Mouse (Mus musculus): Measurements from ENCODE around the gene Slc13a2. TPM values are rescaled to one million over a fixed set of nuclear protein-coding genes. Genes with fewer than 3 reads are reported as not detected.

The Slc13a2 gene
- total RNA-seq, 2 experiments from 2014 or later = 0.68 TPM; not detected in 1

DNA sequence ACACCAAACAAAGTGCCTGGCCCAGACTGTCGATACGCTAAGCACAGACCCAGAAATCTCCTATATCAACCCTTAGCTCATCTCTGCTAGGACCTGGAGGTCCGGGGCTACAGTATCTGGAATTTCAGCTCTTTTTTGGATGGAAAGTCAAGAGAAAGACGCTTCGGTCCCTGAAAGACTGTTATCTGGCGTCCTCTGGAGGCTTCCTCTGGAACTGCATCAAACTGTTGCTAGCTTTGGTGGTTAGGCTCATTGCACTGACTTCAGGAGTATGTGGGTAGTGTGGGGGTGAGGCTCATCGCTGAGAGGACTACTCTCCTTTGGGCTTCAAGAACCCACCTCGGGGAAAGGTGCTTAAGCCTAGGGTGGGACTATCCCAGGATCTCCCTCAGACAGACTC is 22.3 kb downstream of the Slc13a2 start:
- ATAC-seq (replicated peaks; ENCODE audit: low FRiP score, poor library complexity, severe bottlenecking) = peak; percentile 21; the same call in 1 of the 2 replicates

DNA sequence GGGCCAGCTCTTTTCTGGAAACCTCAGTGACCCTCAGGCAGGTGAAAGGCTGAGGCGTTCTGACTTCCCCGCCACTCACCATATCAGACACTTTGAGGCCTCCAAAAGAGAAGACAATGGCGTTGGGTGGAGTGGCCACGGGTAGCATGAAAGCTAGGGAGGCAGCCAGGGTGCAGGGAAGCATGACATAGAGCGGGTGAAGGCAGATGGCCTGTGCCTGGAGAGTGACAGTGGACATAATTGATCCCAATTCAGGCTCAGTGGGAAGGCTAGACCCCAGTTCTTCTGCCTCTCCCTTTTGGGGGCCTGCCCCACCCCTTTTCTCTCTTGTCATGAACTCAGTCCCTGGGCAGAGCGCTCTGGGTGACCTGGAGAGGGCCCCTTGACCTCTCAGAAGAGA is 23.8 kb downstream of the Slc13a2 start:
- ATAC-seq (replicated peaks; ENCODE audit: low FRiP score, poor library complexity, severe bottlenecking) = no peak

DNA sequence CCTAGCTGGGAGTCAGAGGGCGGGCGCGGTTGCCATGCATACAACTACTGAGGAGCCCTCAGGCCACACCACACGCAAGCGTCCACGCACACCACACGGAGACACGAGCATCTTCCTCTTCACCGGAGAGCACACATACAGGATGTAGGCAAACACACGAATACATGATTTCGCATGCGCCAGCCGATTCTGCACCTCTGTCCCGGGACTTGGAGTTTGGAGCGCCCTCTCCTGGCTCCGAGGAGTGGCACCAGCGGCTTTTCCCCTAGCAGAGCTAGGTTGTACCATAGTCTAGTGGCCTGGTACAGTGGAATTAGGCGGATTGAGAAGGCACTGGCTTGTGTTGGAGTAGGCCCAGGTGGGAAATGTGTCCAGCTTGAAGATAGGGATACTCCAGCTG is 24.6 kb downstream of the Slc13a2 start:
- ATAC-seq (replicated peaks; ENCODE audit: low FRiP score, poor library complexity, severe bottlenecking) = no peak

DNA sequence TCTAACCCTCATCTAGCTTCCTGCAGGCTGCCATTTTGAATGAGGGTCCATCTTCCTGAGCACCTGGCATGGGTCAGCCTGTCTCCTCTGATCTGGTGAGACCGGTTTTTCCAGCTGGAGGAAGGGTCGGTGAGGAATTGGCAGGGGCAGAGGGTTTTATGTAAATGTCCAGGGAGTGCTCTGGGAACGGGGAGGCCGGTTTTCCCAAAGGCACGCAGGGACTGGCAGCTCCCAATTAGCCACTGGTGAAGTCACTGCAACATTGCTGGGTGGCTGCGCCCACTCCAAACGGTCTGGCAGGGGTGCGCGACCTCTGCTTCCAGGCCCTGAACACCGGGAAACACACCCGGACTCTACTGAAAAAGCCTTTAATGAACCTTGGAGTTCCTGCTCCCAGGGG is 25.1 kb downstream of the Slc13a2 start:
- ATAC-seq (replicated peaks; ENCODE audit: low FRiP score, poor library complexity, severe bottlenecking) = no peak

DNA sequence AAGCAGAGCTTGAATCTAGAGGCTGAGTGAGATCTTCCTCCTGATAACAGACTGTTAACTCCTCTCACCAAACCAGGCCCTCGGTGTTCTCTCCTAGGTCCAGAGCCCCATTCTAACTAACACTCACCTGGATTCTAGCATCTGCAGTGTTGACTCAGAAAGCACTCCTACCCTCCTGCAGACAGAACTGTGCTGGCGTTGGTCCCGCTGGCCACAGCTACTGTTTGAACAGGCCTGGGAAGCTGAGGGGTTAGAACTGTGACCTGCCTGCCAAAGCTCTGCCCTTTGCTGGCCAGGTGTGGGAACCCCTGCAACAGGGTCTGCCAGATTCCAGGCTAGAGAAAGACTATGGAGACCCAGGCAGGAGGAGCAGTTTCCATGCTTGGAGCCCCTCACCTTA is 29.3 kb downstream of the Slc13a2 start:
- no peak for ATAC-seq (replicated peaks; ENCODE audit: low FRiP score, poor library complexity, severe bottlenecking)

DNA sequence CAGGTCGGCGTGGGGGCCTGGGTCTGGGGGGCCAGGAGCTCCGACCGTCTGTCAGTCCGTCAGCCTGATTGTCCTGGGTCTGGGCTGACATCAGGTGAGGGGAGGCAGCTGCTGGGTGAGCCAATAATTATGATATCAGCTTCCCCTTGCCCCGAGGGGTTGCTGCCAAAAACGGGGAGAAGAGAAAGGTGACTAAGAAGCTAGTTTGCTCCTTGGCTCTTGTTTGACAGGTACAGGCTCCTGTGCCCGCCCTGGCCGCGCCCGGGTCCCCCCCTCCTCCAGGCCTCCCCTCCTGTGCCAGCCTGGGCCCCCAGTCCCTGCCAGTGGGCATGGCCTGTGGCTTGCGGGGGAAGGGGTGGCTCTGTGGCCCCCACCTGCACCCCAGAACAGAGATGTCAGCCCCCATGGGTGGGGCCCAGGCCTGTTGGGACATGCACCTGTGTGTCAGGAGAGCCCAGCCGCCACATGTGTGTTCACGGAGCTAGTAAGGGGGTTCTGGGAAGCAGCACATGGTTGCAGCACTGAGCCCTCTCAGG is 35.4 kb downstream of the Slc13a2 start, which contains the start of gene Foxn1:
Foxn1 (minus strand) TSS at position 51 of the 536 bp plus-strand sequence.
- ATAC-seq (replicated peaks; ENCODE audit: low FRiP score, poor library complexity, severe bottlenecking) = no peak

DNA sequence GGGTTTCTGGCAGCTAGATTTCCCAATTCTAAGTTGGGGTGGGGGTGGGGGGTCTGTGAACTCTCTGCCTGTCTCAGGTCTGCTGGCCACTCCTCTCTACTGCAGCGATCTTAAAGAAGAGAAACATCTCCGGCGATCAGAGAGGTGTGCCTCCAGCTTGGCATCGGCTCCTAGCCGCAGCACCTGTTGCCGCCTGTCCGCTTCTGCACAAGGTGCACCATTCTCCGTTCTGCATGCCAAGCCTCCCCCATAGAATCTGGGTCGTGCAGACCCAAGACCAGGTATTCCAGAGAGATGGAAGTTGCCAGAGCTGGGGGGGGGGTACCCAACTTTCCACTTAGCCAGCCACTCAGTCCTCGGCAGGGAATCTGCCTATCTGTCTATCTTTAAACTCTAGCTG is 36.2 kb downstream of the Slc13a2 start:
- no peak for ATAC-seq (replicated peaks; ENCODE audit: low FRiP score, poor library complexity, severe bottlenecking)

DNA sequence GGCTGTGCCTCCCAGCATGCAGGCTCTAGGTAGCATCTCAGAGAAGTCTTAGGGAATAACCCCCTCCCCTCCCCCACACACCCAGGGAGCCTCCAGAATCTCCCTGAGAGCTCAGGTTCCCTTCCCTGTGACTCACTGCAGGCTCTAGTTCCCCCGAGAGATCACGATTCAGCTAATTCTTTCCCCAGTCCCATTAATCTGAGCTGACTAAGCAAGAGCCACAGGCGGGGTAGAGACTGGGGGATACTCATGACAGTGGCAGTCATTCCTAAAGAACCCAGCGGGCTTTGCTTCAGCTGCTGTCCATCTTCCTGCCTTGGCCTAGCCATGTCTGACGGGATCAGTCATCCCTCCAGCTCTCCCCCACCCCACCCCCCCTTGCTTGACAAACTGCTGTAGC is 39.3 kb downstream of the Slc13a2 start:
- ATAC-seq (replicated peaks; ENCODE audit: low FRiP score, poor library complexity, severe bottlenecking) = no peak

DNA sequence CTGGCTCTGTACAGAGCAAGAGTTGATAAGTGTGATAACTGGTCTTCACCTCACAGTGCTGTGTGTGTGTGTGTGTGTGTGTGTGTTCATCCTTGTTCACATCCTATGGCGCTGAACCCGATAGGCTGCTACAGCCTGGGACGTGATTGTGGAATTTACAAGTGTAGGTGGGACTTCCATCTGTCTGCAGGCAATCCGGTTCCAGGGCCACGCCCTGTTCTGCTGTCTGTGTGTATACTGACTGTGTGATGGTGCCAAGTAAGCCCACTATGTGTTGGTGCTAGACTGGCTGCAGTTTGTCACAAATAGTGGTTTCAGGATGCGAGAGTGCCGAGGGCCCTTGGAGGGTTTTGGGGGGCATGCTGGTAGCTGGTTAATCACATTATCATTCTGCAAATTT is 39.7 kb downstream of the Slc13a2 start:
- ATAC-seq (replicated peaks; ENCODE audit: low FRiP score, poor library complexity, severe bottlenecking) = no peak

DNA sequence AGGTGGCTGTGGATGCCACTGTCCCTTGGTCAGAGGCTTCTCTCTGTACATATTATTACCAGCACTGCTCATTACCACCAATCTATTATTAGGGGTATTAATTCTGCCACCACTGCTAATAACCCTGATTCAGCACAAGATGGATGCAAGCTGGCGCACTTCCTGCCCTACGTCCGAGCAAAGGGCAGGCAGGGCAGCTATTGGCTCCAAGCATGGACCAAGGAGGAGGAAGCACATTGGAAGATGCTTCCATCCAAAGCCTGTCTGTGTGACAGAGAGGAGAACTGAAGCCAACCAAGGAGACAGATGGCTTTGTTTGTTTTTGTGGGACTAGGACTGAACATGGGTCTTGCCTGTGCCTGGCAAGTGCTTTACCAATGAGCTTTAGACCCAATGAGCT is 41.0 kb downstream of the Slc13a2 start:
- no peak for ATAC-seq (replicated peaks; ENCODE audit: low FRiP score, poor library complexity, severe bottlenecking)

DNA sequence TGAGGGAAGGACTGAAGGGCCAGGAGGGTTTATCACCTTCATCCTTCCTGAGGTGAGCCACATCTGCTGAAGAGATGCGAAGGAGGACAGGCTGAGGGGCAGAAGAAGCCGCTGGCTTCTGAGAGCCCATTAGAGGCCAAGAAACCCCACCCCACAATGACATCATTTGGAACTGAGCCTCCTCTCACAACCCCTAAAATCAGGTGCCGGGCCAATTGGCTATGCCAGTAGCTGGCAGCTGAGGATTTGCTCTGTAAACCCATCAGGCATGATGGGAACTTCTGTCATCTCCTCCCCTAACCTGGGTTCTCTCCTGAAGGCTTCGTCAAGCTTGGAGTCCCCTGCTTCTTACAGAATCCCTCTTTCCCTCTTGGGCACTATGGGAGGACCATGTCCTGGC is 41.7 kb downstream of the Slc13a2 start:
- ATAC-seq (replicated peaks; ENCODE audit: low FRiP score, poor library complexity, severe bottlenecking) = no peak

DNA sequence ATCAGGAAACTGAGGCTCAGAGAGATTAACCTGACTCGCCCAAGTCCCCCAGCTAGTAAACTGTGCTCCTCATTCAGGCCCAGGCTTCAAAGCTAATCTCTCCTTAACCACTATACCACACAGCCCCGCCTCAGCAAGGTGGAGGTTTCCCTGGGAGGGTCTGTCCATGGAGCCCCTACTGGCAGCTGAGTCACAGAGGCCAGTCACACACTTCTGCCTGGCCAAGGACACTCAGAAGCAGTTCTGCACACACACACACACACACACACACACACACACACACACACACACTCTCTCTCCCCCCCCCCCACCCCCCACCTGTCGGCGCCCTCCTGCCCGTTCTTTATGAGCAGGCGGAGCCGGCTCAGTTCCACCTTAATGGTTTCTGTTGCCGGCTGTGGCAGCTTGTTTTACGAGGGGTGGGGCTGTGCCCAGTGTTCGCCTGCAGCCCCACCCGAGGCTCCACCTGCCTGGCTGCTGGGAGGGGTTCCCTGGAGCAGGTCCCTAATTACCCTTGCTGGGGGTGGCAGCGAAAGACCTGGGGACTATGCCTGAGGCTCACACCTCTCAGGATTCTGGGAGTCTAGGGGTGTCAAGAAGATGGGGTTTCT is 44.4 kb downstream of the Slc13a2 start:
- no peak for ATAC-seq (replicated peaks; ENCODE audit: low FRiP score, poor library complexity, severe bottlenecking)

DNA sequence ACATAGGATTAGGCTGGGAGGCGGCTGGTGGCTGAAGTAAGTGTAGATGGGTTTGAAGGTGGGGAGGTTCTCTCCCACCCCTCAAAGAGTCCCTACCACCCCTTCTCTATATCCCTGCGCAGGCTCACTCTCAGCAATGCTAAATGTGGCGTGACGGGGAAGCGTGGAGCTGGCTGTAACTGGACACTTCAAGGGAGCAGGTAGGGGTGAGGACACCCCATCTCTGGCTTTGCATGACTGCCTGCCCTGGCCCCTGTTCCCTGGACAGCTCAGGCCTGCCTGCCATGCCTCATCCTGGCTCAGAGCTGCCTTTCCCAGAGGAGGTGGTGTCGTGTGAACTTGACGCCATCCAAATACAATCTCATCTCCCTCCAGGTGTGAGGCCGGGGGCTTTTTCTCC is 47.9 kb downstream of the Slc13a2 start:
- no peak for ATAC-seq (replicated peaks; ENCODE audit: low FRiP score, poor library complexity, severe bottlenecking)

DNA sequence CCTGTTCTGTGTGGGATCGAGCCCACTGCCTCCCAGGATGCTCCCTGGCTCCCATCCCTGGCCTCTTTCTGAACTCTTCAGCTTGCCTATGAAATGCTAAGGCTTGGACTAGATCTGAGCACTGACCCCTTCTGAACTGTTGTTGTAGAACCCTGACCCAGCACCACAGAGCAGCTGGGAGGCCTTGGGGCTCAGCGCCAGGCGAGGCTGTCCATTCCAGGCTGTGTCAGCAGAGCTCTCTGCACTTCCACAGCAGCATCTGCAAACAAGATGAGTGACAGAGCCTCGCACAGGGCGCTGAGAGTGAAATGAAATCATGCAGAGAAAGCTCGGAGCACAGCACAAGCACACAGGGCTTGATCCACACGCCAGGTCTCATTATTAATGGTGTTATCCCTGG is 49.4 kb downstream of the Slc13a2 start:
- no peak for ATAC-seq (replicated peaks; ENCODE audit: low FRiP score, poor library complexity, severe bottlenecking)

DNA sequence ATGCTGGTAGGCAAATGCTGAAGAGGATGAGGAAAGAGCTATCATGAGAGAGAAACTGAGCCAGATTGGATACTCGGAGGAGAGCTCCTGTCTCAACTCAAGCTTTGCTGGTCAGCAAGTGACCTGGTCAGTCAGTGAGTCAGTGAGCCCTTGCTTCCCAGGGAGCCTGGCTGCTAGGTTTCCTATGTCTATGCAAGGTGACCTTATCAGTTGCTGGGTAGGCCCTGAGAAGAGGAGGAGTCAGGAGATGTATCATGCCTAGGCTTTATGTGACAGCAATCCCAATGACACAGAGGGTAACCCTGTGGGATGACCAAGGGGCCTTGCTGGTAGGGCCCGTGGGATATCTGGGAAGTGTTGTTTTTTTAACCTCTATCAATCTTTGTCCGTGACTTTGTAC is 49.9 kb downstream of the Slc13a2 start:
- no peak for ATAC-seq (replicated peaks; ENCODE audit: low FRiP score, poor library complexity, severe bottlenecking)

DNA sequence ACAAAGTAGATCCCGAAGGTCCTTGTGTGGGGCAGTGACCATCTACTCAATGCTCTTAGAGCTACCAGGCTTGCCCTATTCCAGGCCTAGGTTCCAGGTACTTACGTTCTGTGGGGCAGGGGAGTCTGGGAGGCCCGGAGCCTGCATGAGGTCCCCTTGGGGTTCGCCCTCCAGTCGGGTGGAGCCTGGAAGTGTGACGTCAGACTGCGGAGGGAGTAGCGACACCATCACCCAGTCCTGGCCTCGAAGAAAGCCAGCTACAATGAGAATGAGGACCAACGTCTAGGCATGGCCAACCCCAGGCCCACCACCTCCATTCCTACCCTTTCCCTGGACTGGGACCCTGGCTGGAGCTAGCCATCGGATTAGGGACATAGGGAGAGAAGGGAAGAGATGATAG is 50.3 kb downstream of the Slc13a2 start:
- ATAC-seq (replicated peaks; ENCODE audit: low FRiP score, poor library complexity, severe bottlenecking) = no peak

DNA sequence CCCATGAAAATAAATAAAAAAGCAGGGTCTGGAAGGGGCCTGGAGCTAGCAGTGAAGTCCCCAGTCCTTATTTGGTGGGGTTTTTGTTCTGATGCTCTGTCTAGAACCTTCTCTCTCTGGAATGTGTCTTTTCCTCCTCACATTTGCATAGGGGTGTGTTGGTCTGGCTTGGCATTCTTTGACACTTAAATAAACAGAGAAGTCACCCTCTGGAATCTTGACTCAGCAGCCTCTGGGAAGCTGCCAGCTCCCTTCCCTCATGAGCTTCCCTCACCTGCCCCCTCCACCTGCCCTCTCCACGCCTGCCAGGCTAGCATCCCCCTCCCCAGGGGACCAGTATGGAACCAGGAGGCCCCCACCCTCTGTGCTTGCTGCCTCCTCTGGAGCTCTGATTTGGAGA is 51.6 kb downstream of the Slc13a2 start:
- ATAC-seq (replicated peaks; ENCODE audit: low FRiP score, poor library complexity, severe bottlenecking) = no peak

DNA sequence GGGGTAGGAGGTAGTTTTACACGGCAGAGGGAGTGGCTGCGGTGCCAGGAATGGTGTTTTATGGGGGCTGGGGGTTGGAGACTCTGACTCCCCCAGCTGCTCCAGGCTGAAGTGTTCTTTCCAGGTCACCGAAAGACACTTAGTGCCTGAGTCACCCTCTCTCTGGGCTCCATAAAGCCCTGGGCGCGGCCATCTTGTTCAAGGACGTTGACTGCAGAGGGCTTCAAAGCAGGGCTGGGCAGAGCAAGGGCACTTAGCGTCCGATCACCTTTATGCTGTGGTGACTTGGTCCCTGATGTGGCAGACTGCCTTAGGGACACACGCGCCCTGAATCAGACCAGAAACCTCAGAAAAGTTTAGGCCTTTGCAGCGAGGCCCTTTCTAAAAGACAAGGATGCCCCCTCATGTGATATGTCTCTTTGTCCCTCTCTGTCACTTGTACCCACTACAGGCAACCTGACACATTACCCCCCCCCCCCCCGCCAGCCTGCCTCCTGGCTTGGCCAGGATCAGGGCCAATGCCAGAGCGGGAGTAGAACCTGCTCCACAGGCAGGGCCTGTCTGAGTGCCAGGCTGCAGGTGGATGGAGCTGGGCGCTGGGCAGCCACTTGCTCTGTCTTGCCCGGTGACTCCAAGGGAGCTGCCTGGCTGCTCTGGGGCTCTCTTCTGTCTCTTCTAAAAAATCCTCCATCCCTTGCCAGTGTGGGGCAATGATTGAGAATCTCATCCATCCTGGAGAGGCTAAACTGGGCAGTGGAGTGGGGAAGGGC is 54.4 kb downstream of the Slc13a2 start:
- ATAC-seq (replicated peaks; ENCODE audit: low FRiP score, poor library complexity, severe bottlenecking) = no peak

DNA sequence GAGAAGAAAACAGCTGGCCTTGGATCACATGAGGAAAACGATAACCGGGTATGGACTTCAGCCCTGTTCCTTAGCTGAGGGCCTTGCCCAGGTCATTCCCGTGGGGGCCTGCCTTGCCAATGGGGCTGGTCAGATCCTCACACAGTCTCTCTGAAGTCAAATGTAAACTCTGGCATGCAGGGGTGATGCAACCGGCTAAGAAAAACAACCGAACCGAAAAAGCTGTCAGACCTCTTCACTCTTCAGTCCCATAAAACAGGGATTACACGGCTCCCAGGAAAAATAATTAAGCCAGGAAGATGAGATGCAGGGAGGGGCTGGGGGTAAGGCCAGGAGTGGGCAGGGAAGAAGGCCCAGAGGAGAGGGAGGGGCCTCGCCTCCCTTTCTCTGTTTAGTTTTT is 57.9 kb downstream of the Slc13a2 start:
- ATAC-seq (replicated peaks; ENCODE audit: low FRiP score, poor library complexity, severe bottlenecking) = no peak

DNA sequence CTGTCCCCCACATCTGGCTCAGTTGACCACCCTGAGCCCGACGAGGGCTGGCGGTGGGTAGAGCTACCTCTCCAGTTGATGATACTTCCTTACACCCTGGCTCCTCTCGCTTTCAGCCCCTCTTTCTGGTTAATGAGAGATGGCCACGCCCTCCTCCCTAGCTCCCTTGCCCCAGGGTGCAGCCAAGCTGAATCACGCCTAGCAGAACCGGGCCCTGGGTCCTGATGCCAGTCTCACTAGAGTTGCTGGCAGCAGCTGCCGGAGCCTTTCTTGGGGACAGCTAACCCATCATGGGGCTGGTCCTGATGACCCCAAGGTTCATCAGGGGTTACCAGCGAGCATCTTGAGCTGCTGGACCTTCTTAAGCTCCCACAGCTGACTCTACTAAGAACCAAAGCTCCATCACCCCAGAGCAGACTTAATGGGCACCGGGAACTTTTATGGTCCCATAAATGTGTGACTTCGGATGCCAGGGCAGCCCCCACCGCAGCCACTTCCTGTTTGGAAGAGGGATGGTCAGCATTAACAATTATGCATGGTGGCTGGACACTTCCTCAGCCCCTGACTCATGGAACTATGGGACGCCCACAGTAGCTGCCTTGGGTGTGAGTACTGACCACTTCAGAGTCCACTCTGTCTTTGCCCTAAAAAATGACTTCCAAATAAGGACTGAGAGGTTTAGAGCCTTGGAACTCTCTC is 58.6 kb downstream of the Slc13a2 start:
- no peak for ATAC-seq (replicated peaks; ENCODE audit: low FRiP score, poor library complexity, severe bottlenecking)

DNA sequence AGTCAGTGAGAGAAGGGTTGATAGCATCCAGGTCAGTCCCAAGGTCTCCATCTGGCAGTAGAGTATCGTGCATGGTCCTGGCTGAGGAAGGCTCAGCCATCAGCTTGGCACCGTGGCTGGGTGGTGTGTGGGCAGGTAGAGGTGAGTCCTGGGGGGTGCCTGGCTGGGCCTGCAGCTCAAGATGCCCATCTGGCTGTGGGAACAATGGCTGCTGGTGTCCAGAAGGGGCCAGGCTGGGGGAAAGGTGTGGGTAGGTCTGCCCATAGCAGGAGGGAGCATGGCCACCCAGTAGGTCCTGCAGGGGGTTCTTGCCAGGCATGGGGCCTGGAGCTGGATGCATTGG is 61.3 kb downstream of the Slc13a2 start:
- ATAC-seq (replicated peaks; ENCODE audit: low FRiP score, poor library complexity, severe bottlenecking) = 0 out of 2 replicates have a peak, but pooled peaks have one; percentile 7

Data from erythroid progenitor cell, adult 5-6 weeks (primary cell).